In genomic region chr3:35323450-35324077, GRCm38 (mm10) we compare ENCODE assay signal across 8 mouse cellular contexts.
A peak's percentile ranks its signal among the peaks of the same experiment; 100 is the strongest.
DNase-seq lines count a peak whose midpoint lies in the region.

No protein-coding gene starts in this region.

- peak; percentile 50 for DNase-seq in urinary bladder, postnatal 25 days (ENCODE audit: low spot score)
- no peak for DNase-seq in urinary bladder, adult 2 months (ENCODE audit: low spot score)
- DNase-seq in cerebellum, postnatal 14 days = peak; percentile 60 to 71
- DNase-seq in gastrocnemius, postnatal 10 days = peak; percentile 64
- DNase-seq in layer of hippocampus, adult 11-12 months (ENCODE audit: low spot score) = peak; percentile 71
- DNase-seq in lung, postnatal 10 days = peak; percentile 68
- peak; percentile 69 for DNase-seq in right cerebral cortex, postnatal 4 days
- no peak for DNase-seq in natural killer cell, adult 2 months (ENCODE audit: low spot score in 2 of 2)

Comparison
In these comparisons a context has a peak if more than half of its experiments do, and no peak if none do; other contexts are left out.
1. DNase-seq: peak in urinary bladder, postnatal 25 days (single experiment), cerebellum, postnatal 14 days (2 of 2), gastrocnemius, postnatal 10 days (single experiment), layer of hippocampus, adult 11-12 months (single experiment), lung, postnatal 10 days (single experiment) and right cerebral cortex, postnatal 4 days (single experiment); none in urinary bladder, adult 2 months (single experiment) and natural killer cell, adult 2 months (0 of 2).